Mouse (Mus musculus): ENCODE results near the gene Cfap45. TPM values are rescaled to one million over a fixed set of nuclear protein-coding genes. Genes with fewer than 3 reads are reported as not detected.
A peak's percentile ranks its signal among the peaks of the same experiment; 100 is the strongest.

Cfap45 gene
- polyA plus RNA-seq, 1 experiment from 2014 or later: 2.5 TPM

DNA sequence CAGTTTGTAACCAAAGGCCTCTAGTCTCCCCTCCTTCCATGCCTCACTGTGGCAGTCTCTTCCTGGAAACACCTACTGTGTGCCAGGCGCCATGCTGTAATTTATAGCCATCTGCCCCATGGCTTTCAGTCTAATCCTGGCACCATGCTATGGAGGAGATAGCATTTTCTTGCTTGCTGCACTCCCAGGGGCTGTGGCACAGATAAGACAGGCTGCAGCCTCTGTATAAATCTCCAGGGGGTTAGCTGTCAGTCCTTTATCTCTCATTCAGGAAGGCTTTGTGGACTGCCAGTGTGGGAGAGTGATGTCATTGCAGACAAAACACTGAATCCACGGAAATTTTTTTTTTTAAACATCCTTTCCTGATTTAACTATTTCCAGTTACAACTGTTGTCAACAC, 12.4 kb upstream of the Cfap45 start:
- peaks cover 10% of the 10 kb centered on the region for H3K4me1 ChIP-seq (ENCODE audit: control insufficient read depth, insufficient read depth, low read length)
- H3K9me3 ChIP-seq (ENCODE audit: control insufficient read depth, low read length): no peaks in the 10 kb centered on the region
- DNase-seq (ENCODE audit: low spot score): no peak
- H3K4me3 ChIP-seq (ENCODE audit: low read depth, low read length): no peak overlapping the region
- no peak overlapping the region for H3K4me2 ChIP-seq (ENCODE audit: low read depth)
- WGBS: 65% methylated on average over 2 of the region's 2 CpGs
- no peak overlapping the region for H3K9ac ChIP-seq (ENCODE audit: low read length)
- no peaks in the 10 kb centered on the region for H3K36me3 ChIP-seq (ENCODE audit: control insufficient read depth, insufficient read depth, low read length)
- no peaks in the 10 kb centered on the region for H3K27me3 ChIP-seq (ENCODE audit: control insufficient read depth, insufficient read depth, low read length)
- ATAC-seq (ENCODE audit: insufficient read depth, low FRiP score, low TSS enrichment): no peak
- no peak overlapping the region for H3K27ac ChIP-seq (ENCODE audit: low read depth, low read length)

DNA sequence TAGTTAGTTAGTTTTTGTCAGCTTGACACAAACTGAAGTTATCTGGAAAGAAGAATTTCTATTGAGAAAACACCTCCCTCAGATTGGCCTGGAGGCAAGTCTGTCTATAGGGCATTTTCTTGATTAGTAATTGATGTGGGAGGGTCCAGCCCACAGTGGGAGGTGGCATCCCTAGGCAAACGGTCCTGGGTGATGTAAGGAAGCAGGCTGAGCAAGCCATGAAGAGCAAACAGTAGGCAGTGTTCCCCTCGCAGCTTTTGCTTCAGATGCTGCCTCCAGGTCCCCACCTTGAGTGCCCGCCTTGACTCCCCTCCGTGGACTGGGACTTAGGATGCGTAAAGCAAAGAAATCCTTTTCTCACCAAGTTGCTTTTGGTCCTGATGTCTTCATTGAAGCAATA, 11.4 kb upstream of the Cfap45 start:
- Histone ChIP-seq H3K27me3 (ENCODE audit: control insufficient read depth, insufficient read depth, low read length) (no peaks in the 10 kb centered on the region), H3K4me2 (ENCODE audit: low read depth) (no peak overlapping the region), H3K27ac (ENCODE audit: low read depth, low read length) (no peak overlapping the region), H3K36me3 (ENCODE audit: control insufficient read depth, insufficient read depth, low read length) (no peaks in the 10 kb centered on the region), H3K9ac (ENCODE audit: low read length) (no peak overlapping the region), H3K9me3 (ENCODE audit: control insufficient read depth, low read length) (no peaks in the 10 kb centered on the region), H3K4me3 (ENCODE audit: low read depth, low read length) (no peak overlapping the region), H3K4me1 (ENCODE audit: control insufficient read depth, insufficient read depth, low read length) (peaks cover 6% of the 10 kb centered on the region)
- 74% methylated on average over 5 of the region's 5 CpGs for WGBS
- no peak for DNase-seq (ENCODE audit: low spot score)
- no peak for ATAC-seq (ENCODE audit: insufficient read depth, low FRiP score, low TSS enrichment)

DNA sequence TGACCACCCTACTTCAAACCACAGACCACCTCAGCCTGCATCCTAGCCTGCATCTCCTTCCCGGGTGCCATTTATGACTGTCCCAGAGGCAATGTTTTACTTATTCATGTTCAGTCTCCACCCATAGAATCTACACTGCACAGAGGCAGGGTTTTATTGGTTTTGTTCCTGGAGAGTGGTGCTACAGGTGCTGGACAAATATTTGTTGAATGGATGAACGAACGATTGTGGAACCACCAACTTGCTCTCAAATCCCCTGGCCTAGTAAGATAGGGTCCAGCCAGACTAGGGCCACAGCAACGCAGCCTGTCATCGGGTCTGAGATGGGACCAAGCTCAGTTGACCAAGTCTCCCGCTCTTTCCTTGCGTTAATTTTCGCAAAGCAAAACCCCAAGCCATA, 10.6 kb upstream of the Cfap45 start:
- H3K27me3 ChIP-seq (ENCODE audit: control insufficient read depth, insufficient read depth, low read length): no peaks in the 10 kb centered on the region
- 43% methylated on average over 8 of the region's 8 CpGs for WGBS
- no peak overlapping the region for H3K4me2 ChIP-seq (ENCODE audit: low read depth)

DNA sequence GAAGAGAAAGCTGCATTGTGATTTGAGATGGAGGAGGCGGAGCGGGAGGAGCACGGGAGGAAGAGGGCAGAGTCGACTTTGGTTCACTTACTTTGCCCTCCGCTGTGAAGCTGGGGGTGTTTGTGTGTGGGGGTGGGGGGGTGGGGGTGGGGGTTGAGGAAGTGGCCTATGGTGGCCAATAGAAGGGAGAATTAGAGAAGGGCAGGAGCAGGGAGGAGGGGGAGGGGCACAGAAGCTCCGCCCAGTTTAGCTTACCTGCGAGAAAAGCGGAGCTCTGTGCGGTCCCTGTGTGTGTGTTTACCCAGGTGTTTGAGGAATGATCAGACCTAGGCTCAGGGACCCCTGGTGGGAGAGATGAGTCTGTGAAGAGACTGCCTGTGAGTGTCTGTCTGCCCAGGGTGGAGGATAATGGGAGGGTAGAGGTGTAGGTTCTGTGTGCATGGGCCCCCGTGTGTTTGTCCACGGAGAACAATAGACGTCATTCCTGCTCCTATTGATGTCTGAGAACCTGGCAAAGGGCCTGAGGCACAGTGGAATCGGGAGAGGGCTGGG, 10.1 kb upstream of the Cfap45 start:
- H3K4me3 ChIP-seq (ENCODE audit: low read depth, low read length): no peak overlapping the region
- H3K4me2 ChIP-seq (ENCODE audit: low read depth): no peak overlapping the region
- peaks cover 6% of the 10 kb centered on the region for H3K4me1 ChIP-seq (ENCODE audit: control insufficient read depth, insufficient read depth, low read length)
- H3K27me3 ChIP-seq (ENCODE audit: control insufficient read depth, insufficient read depth, low read length): no peaks in the 10 kb centered on the region
- H3K9me3 ChIP-seq (ENCODE audit: control insufficient read depth, low read length): no peaks in the 10 kb centered on the region
- DNase-seq (ENCODE audit: low spot score): no peak
- ATAC-seq (ENCODE audit: insufficient read depth, low FRiP score, low TSS enrichment): no peak; the same call in 1 of the 2 replicates
- no peaks in the 10 kb centered on the region for H3K36me3 ChIP-seq (ENCODE audit: control insufficient read depth, insufficient read depth, low read length)
- no peak overlapping the region for H3K9ac ChIP-seq (ENCODE audit: low read length)
- no peak overlapping the region for H3K27ac ChIP-seq (ENCODE audit: low read depth, low read length)
- 21% methylated on average over 13 of the region's 13 CpGs for WGBS

More for the DNA sequence above, 10.6 kb upstream of the Cfap45 start:
- no peak overlapping the region for H3K9ac ChIP-seq (ENCODE audit: low read length)
- no peak for DNase-seq (ENCODE audit: low spot score)
- ATAC-seq (ENCODE audit: insufficient read depth, low FRiP score, low TSS enrichment): no peak
- H3K27ac ChIP-seq (ENCODE audit: low read depth, low read length): no peak overlapping the region
- no peaks in the 10 kb centered on the region for H3K36me3 ChIP-seq (ENCODE audit: control insufficient read depth, insufficient read depth, low read length)
- peaks cover 6% of the 10 kb centered on the region for H3K4me1 ChIP-seq (ENCODE audit: control insufficient read depth, insufficient read depth, low read length)
- H3K9me3 ChIP-seq (ENCODE audit: control insufficient read depth, low read length): no peaks in the 10 kb centered on the region
- H3K4me3 ChIP-seq (ENCODE audit: low read depth, low read length): no peak overlapping the region

DNA sequence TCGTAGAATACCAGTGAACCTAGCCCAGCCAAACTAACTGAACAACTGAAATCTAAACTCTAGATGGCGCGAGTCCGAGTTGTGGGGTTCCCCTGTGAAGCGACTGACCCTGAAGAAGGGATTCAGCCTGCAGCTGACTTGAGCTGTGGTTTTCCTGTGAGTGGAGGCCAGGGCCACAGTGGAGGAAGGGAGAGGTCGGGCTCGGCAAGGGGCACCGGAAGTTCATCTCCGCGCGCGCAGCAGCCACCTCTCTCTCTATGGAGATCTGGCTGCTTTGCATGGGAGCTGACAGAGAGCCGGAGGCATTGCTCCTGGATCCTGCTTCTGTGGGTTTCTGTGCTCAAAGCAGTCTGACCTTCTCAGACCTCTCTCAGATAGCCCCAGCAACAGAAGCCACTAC, 7.6 kb upstream of the Cfap45 start:
- Histone ChIP-seq H3K4me3 (ENCODE audit: low read depth, low read length) (no peak overlapping the region), H3K4me2 (ENCODE audit: low read depth) (peak overlapping the region; percentile 7; the same call in 1 of the 2 replicates), H3K9me3 (ENCODE audit: control insufficient read depth, low read length) (no peaks in the 10 kb centered on the region), H3K27me3 (ENCODE audit: control insufficient read depth, insufficient read depth, low read length) (no peaks in the 10 kb centered on the region), H3K36me3 (ENCODE audit: control insufficient read depth, insufficient read depth, low read length) (no peaks in the 10 kb centered on the region), H3K27ac (ENCODE audit: low read depth, low read length) (no peak overlapping the region), H3K9ac (ENCODE audit: low read length) (no peak overlapping the region), H3K4me1 (ENCODE audit: control insufficient read depth, insufficient read depth, low read length) (peaks cover 6% of the 10 kb centered on the region)
- ATAC-seq (ENCODE audit: insufficient read depth, low FRiP score, low TSS enrichment): no peak
- WGBS: 27% methylated on average over 13 of the region's 13 CpGs
- DNase-seq (ENCODE audit: low spot score): peak; percentile 41

DNA sequence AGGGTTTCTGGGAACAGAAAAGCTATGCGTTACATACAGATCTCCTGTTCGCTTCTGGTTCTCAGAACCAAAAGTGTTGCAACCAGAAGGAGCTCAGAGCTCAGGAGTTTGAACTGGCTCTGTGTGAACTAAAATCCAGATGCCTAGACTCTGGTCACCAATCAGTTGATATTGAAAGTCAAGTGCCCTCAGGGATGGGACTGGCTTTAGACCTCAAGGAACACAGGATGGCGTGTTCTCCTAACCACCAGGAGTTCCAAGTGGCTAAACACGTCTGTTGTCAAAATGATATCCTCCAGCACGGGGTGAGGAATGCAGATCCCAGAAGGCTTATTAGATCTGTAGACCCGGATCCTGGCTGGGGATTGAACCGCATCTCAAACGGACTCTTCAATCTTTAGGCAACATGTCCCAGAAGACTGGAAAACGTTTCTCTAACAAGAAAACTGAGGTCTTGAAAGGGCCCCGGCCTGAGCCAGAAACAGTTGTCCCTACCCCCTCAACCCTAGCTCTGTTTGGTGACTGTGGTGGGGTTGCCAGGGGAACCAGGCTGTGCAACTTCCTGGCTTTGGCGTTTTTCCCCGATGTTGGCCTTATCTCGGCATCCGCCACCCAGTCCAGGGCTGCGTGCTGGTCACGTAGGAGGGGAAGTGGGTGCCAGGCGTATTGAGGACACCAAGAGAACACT, 6.9 kb upstream of the Cfap45 start:
- 83% methylated on average over 17 of the region's 17 CpGs for WGBS
- H3K9ac ChIP-seq (ENCODE audit: low read length): no peak overlapping the region
- peaks cover 6% of the 10 kb centered on the region for H3K4me1 ChIP-seq (ENCODE audit: control insufficient read depth, insufficient read depth, low read length)
- no peaks in the 10 kb centered on the region for H3K9me3 ChIP-seq (ENCODE audit: control insufficient read depth, low read length)
- ATAC-seq (ENCODE audit: insufficient read depth, low FRiP score, low TSS enrichment): no peak
- peak; percentile 18 for DNase-seq (ENCODE audit: low spot score)
- H3K4me2 ChIP-seq (ENCODE audit: low read depth): no peak overlapping the region
- no peak overlapping the region for H3K4me3 ChIP-seq (ENCODE audit: low read depth, low read length)
- H3K27ac ChIP-seq (ENCODE audit: low read depth, low read length): no peak overlapping the region
- no peaks in the 10 kb centered on the region for H3K27me3 ChIP-seq (ENCODE audit: control insufficient read depth, insufficient read depth, low read length)
- no peaks in the 10 kb centered on the region for H3K36me3 ChIP-seq (ENCODE audit: control insufficient read depth, insufficient read depth, low read length)

DNA sequence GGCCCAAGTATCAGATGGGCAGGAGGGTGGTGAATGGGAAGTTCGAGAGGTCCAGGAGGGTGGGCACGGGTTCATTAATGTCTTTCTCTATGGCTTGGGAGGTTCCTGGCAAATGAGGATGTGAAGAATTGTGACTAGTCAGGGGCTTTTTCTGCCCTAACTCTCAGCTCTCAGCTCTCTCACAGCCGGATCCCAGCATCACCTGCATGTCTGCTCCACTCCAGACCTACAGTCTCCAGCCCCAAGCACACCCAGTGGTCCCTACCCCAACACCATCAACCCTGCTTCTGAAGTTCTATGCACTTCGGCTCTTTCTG, 6.4 kb upstream of the Cfap45 start:
- Histone ChIP-seq H3K27ac (ENCODE audit: low read depth, low read length) (no peak overlapping the region), H3K4me1 (ENCODE audit: control insufficient read depth, insufficient read depth, low read length) (peaks cover 6% of the 10 kb centered on the region), H3K36me3 (ENCODE audit: control insufficient read depth, insufficient read depth, low read length) (no peaks in the 10 kb centered on the region), H3K9ac (ENCODE audit: low read length) (no peak overlapping the region), H3K9me3 (ENCODE audit: control insufficient read depth, low read length) (no peaks in the 10 kb centered on the region), H3K27me3 (ENCODE audit: control insufficient read depth, insufficient read depth, low read length) (no peaks in the 10 kb centered on the region), H3K4me2 (ENCODE audit: low read depth) (no peak overlapping the region), H3K4me3 (ENCODE audit: low read depth, low read length) (no peak overlapping the region)
- no peak for ATAC-seq (ENCODE audit: insufficient read depth, low FRiP score, low TSS enrichment)
- 79% methylated on average over 4 of the region's 4 CpGs for WGBS
- DNase-seq (ENCODE audit: low spot score): no peak

DNA sequence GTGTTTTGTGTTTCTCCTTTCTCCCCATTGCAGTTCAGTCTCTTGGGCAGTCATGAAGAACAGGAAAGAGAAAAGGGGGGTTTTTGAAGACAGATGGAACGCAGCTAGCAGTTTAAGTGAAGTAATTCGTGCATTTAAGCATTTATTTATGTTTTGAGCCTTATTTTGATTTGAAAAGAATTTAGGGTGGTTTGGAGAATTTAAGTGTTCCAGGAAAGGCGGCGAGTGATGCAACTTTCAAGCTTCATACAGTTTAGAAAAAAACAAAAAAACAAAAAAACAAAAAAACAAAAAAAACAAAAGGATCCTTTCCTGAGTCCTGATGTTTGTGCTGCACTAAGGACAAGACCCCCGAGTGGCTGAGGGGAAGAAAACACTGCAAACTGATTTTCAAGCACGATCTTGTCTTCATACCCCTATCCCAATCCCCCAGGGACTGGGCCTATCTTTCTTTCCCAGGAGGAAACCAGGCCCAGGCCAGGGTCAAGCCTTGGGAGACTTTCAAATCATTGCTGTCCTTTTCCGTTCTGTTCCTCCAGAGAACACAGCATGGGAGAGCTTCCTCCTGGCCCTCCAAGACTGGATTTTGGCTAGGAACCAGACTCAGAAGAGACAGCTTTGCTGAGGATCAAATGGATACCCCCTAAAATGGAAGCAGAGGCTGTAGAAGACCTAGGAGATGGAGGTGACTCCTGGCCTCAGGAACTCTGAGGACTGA, 5.9 kb upstream of the Cfap45 start:
- WGBS: 83% methylated on average over 7 of the region's 7 CpGs
- Histone ChIP-seq H3K4me1 (ENCODE audit: control insufficient read depth, insufficient read depth, low read length) (peaks cover 6% of the 10 kb centered on the region), H3K4me2 (ENCODE audit: low read depth) (no peak overlapping the region), H3K9me3 (ENCODE audit: control insufficient read depth, low read length) (no peaks in the 10 kb centered on the region), H3K4me3 (ENCODE audit: low read depth, low read length) (no peak overlapping the region), H3K36me3 (ENCODE audit: control insufficient read depth, insufficient read depth, low read length) (no peaks in the 10 kb centered on the region), H3K9ac (ENCODE audit: low read length) (no peak overlapping the region), H3K27ac (ENCODE audit: low read depth, low read length) (no peak overlapping the region), H3K27me3 (ENCODE audit: control insufficient read depth, insufficient read depth, low read length) (no peaks in the 10 kb centered on the region)
- no peak for ATAC-seq (ENCODE audit: insufficient read depth, low FRiP score, low TSS enrichment)
- no peak for DNase-seq (ENCODE audit: low spot score)

DNA sequence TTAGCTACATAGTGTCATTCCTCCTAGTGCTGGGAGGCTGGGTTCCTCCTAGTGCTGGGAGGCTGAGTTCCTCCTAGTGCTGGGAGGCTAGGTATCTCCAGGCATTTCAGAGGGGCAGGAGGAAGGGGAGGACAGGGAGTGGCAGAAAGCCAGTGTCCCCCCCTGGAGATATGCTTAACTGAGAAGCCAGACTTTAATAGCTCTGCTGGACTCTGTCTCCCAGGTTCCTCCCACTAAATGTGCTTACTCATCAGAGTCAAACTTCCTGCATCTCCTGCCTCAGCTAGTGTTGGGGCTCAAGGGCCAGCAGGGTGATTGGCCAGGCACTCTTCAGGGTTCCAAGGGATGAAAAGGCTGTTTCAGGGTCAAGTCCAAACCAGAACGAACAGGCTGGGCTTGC, 5.2 kb upstream of the Cfap45 start:
- H3K27ac ChIP-seq (ENCODE audit: low read depth, low read length): no peak overlapping the region
- H3K27me3 ChIP-seq (ENCODE audit: control insufficient read depth, insufficient read depth, low read length): no peaks in the 10 kb centered on the region
- 62% methylated on average over 1 of the region's 1 CpGs for WGBS
- no peaks in the 10 kb centered on the region for H3K9me3 ChIP-seq (ENCODE audit: control insufficient read depth, low read length)
- no peak overlapping the region for H3K4me2 ChIP-seq (ENCODE audit: low read depth)
- no peaks in the 10 kb centered on the region for H3K36me3 ChIP-seq (ENCODE audit: control insufficient read depth, insufficient read depth, low read length)
- H3K9ac ChIP-seq (ENCODE audit: low read length): no peak overlapping the region
- H3K4me1 ChIP-seq (ENCODE audit: control insufficient read depth, insufficient read depth, low read length): peaks cover 6% of the 10 kb centered on the region
- H3K4me3 ChIP-seq (ENCODE audit: low read depth, low read length): no peak overlapping the region
- ATAC-seq (ENCODE audit: insufficient read depth, low FRiP score, low TSS enrichment) (no peak), DNase-seq (ENCODE audit: low spot score) (no peak)

Measured in neural tube, embryonic 11.5 days (tissue).